Mouse (Mus musculus) right cerebral cortex, adult 2 months (tissue): Measurements from ENCODE around the gene Taok3.

Experiments used
- DNase-seq, 2 experiments: peaks; one replicate each; pipeline ENCODE4 v3.0.0; 2021 to 2022; ENCODE audit warnings: low spot score in 2 of 2

Gene Taok3

DNA sequence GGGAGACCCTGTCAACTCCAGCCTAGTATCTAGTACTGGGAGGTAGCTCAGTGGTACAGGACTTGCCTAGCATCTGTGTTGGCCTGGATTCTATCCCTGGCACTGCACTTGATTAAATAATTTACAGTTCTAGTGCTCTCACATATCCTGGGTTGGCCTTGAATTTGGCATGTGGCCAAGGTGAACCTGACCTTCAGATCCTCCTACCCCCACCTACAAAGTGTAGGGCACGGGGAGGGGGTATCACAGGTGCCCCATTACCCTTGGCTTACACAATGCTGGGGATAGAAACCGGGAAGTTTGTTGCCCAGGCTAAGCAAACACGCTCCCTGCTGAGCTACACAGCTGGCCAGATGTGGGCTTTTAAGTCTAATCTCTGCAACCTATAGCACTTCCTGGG is 183.0 kb downstream of the Taok3 start:
- no peak for DNase-seq

GRCm38 (mm10) chr5:117303691-117304579 is 184.0 kb downstream of the Taok3 start:
- DNase-seq = no peak

- peak; percentile 81 to 85 for DNase-seq
These were observed 185.0 kb downstream of the Taok3 start for GRCm38 (mm10) chr5:117304947-117305346.

DNA sequence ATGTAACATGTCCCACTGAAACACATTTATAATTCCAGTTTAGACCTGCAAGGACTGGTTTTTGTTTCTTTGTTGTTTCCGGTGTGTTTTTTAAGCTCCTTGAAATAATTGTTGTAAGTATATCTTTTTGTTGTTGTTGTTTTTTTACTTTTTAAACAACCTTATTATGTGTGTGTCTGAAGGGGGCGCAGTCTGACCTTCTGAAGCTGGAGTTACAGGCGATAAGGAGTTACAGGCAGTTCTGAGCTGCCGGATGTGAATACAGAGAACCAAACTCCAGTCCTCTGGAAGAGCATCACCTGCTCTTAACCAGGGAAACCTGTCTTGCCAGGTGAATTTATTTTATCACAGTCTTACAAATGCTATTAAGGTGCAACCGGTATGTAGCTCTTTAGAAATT is 185.8 kb downstream of the Taok3 start:
- DNase-seq = no peak

DNA sequence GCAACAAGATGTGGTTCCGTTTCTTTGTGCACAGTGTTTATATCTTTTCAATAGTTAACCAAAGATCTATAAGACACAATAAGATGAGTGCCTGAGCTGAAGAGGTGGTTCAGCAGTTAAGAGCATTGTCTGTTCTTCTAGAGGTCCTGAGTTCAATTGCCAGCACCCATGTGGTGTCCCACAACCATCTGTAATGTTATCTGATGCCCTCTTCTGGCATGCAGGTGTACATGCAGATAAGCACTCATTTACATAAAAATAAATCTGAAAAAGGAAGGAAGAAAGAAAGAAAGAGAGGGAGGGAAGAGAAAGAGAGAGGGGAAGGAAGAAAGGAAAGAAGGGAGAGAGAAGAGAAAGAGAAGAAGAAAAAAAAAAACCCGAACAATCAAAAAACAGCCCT is 186.9 kb downstream of the Taok3 start:
- no peak for DNase-seq

GRCm38 (mm10) chr5:117307699-117308098 is 187.8 kb downstream of the Taok3 start:
- DNase-seq = peak; percentile 56 to 65

GRCm38 (mm10) chr5:117313420-117313819 is 193.5 kb downstream of the Taok3 start:
- DNase-seq = no peak

GRCm38 (mm10) chr5:117313909-117314308 is 194.0 kb downstream of the Taok3 start:
- no peak for DNase-seq

- no peak for DNase-seq
These were observed 194.9 kb downstream of the Taok3 start for GRCm38 (mm10) chr5:117314587-117315428.

DNA sequence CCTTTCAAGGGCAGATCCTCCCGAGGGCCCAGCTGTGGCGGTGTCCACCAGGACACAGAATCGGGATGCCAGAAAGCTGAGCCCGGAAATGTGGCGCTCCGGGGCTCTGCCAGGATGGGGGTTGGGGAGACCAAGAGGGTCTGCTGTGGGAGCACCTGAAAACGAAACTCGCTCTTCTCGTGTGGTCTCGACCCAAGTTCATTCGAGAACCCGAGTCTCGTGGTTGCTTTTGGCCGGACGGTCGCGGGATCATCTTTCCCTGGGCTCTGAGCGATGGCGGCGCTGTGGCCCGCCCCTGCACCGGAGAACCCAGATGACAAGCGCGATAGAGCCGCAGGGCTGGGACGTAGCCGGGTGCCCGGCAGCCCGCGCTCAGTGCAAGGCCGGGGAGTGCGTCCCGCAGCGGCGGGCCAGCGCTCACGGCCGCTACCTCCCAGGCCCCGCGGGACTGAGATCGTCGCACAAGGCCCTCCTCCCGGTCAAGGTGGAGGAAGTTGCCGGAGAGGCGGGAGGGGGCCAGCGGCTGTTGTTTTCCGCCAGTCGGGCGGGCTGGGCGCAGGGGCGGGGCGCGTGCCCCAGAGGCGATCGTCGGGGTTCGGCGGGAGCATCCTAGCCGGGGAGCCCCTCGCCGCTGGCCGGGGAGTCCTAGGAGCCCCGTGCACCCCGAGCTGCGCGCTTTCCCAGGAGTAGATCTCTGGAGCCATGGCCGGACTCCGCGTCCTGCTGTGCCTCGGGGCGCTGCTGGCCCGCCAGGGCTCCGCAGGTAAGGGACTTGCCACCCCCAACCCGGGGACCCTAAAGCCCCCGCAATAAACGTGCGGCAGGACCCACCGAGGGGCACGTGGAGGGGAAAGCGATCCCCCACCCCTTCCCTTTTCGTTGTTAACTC is 199.1 kb downstream of the Taok3 start, which contains the start of gene Vsig10:
Gene Vsig10, plus strand, starts transcription at position 343 of the 889 bp plus-strand sequence.
- peak; percentile 18 to 48 for DNase-seq

GRCm38 (mm10) chr5:117323751-117324150 is 203.8 kb downstream of the Taok3 start:
- DNase-seq = no peak
